Mouse (Mus musculus) megakaryocyte progenitor cell, adult 5-6 weeks (primary cell): ENCODE measurements around the gene Gtf2f2. TPM values are rescaled to one million over a fixed set of nuclear protein-coding genes. Genes with fewer than 3 reads are reported as not detected.
"Not testable (repeated sequence)": the region's sequence is repeated elsewhere in the genome, so short reads cannot be mapped to it uniquely, and the experiment has no call there.

Source experiments
- ATAC-seq: replicated peaks from 2 replicates; pipeline ENCODE4 v1.8.0; 2016; ENCODE audit warnings: mild to moderate bottlenecking, moderate TSS enrichment, inconsistent platforms; ENCODE audit not compliant: poor library complexity
- total RNA-seq, 2 experiments: library from RNA; stranded (forward) in 1 of 2; stranded (reverse) in 1 of 2; fragments of 157-497, 149-512 nt in 1 of 2; fragments of 200-1000 nt in 1 of 2; gene quantifications; 2 replicates each; pipeline versions ENCODE4 v1.2.3 to v1.2.4; 2015 to 2017

Gene Gtf2f2
- total RNA-seq, 2 experiments from 2014 or later: 66.1 to 76.0 TPM

DNA sequence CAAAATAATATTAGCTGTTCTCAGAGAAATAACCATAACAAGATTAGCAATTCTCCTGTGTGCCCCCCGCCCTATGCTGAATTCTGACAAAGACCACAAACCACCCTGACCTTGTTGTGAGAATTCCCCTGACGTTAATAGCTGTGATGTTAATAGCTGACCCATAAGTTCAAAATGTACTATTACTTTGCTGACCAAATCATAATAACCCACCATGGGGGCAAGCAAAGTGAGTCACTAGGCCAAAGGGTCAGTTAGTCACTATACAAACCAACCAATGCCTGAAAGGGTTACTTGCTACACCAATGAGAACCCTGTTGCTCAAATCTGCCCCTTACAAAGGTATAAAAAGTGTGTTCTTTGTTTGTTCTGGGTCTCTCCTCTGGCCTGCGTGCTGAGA is 142.6 kb downstream of the Gtf2f2 start:
- not testable (repeated sequence) for ATAC-seq

DNA sequence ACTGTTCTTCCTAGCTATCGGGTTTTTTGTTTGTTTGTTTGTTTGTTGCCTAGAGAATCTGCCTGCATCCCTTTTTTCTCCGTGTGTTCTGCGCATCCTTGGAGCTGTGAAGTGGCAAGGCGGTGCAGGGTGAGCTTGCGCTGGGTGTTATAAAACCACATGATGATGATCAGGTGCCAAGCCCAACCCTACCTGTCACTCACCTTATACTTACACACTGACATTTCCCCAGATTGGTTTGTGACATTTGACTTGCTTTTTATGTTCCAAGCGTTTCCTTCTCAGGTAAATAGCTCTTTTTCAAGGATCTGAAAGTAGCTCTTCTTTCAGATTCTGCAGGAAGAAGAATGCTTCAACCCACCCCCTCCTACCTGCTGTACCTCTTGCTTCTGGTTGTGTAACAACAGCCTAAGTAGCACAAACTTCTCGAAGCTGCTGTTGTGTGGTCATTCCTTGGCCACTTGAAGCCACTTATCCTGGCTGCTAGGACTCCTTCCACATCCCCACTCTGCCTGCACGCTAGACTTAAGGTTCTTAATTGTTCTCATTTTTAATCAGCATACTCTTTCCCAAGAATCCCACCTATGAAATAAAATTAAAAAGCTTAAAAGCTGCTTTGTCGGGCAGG is 143.8 kb downstream of the Gtf2f2 start:
- no peak for ATAC-seq

DNA sequence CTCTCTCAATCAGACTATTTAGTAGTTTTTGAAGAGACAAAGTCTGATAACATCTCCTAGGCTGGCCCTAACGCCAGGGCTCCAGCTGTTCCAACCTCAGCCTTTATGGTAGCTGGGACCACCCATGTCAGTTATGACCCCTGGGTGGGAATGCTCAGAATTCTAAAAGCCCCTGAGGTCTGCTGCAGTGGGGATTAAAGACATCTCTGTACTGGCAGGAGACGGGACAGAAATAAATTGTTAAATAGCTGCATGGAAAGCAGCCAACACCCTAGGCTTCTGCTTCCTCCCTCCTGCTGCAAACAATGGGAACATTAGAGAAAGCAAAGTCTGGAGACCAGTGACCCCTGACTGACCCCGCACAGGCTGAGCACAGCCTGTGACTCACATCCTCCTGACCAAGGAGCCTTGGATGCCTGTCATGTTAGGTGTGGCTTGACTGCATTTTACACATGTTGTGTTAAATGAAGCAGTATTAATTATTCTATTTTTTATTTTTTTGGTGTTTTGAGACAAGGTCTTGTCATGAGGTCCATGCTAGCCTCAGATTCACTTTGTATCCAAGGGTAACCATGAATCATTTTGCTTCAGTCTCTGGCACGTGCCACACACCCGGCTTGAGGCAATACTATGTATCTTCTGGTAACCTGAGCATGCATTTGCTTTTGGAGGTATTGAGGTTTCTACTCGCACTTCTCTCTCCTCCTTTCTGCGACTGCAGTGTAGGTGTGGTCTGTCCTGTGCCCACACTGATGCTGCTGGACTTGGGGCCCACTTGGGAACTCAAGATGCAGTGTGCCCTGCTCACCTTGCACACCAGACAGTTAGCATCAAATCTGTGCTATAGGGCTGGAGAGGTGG is 146.9 kb downstream of the Gtf2f2 start:
- peak; percentile 34; the same call in 1 of the 2 replicates for ATAC-seq

DNA sequence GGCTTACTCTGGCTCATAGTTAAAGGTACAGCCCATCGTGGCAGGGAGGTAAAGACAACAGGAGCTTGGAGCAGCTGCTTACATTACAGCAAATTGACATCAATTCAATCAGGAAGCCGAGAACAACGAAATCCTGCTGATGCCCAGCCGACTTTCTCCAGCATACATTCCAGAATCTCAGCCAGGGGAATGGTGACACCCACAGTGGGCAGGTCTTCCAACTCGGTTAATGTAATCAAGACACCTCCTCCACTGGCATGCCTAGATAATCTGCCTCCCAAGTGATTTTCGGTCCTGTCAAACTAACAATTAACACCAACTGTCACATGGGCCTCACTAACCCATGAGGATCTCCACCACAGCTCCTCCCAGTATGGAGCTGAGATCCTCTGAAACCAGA is 148.0 kb downstream of the Gtf2f2 start:
- no peak for ATAC-seq

DNA sequence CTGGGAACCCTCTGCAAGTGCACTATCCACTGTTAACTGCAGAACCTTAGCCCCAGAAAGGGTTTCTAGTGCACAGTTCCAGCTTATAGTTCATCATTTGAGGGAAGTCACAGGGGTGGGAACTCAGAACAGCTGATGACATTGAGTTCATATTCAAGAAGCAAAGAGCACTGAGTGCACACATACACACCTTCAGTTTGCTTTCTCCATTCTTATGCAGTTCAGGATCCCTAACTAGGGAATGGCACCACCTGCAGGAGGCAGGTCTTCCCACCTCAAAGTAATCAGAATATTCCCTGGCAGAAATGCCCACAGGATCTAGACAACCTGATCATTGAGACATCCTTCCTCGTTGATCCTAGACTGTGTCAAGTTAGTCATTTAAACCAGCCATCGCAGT is 151.0 kb downstream of the Gtf2f2 start:
- ATAC-seq: no peak

DNA sequence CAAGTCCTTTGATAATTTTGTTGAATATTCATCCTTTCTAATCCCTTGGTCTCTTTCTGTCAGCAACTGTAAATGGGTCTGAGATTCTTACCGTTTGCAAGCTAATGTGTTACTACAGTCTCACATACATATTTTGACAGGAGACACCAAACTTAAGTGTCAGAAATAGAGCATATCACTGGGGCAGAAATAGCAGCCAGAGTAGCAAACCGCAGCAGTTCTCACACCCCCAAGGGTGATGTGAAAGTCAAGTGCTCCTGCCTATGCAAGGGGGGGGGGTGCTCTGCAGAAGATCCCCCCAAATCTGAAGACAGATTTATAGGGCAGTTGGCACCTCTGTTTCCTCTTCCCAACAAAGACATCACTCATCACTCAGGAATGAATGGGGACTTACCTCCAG is 152.5 kb downstream of the Gtf2f2 start:
- no peak for ATAC-seq

DNA sequence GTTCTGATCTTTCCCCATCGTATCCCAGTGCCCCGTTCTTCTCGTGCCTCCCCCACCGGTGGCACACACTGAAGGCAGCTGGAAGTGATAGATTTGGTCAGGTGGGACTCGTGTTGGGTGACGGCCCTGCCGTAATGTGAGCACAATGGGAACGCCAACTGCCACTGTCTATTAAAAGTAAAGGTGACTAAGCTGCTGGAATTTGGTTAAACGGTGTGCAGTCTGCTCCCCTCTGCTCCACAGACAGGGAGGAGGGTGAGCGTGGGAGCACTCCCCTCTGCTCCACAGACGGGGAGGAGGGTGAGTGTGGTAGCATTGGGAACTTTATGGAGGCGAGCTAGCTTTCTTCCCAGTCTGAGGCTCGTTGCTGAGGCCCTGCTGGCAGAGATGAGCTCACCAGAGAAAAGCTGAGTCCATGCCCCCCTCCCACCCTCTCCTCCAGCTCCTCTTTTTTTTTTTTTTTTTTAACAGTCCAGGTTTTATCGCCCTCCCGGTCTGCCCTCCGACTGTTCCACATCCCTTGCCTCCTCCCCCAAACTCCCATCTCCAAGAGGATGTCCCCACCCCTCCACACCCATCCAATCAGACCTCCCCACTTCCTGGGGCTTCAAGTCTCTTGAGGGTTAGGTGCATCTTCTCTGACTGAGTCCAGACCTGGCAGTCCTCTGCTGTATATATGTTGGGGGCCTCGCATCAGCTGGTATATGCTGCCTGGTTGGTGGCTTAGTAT is 155.2 kb downstream of the Gtf2f2 start:
- ATAC-seq: no peak

DNA sequence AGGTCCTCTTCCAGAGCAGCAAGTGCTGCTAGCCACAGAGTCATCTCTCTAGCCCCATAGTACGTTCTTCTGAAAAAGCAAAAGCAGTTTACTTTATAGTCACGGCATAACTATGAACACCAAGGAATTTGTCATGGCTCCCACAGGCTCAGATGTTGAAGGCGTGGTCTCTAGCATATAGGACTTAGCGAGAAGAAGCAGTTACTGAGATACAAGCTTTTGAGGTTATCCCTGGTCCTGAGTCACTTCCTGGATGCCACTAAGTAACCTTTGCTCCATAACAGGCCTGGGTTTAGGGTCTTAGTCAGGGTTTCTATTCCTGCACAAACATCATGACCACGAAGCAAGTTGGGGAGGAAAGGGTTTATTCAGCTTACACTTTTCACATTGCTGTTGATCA is 158.6 kb downstream of the Gtf2f2 start:
- no peak for ATAC-seq

DNA sequence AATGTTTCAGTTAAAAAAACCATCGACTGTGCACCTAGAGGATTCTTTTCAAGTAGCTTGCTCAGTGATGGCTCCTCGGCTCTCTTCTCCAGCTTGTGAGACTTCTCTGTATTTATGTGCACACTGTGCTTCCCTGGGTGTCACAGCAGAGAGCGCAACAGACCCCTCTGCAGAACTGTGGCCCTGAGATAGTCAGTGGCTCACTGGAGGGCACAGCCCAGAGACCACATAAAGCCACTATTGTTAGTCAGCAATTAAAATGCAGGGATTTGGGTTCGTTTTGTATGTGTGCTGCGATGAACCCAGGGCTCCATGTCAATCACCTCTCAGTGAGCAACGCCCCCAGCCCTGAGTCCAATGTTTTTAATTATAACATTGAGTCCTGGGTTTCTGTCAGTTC is 159.8 kb downstream of the Gtf2f2 start:
- ATAC-seq: no peak

DNA sequence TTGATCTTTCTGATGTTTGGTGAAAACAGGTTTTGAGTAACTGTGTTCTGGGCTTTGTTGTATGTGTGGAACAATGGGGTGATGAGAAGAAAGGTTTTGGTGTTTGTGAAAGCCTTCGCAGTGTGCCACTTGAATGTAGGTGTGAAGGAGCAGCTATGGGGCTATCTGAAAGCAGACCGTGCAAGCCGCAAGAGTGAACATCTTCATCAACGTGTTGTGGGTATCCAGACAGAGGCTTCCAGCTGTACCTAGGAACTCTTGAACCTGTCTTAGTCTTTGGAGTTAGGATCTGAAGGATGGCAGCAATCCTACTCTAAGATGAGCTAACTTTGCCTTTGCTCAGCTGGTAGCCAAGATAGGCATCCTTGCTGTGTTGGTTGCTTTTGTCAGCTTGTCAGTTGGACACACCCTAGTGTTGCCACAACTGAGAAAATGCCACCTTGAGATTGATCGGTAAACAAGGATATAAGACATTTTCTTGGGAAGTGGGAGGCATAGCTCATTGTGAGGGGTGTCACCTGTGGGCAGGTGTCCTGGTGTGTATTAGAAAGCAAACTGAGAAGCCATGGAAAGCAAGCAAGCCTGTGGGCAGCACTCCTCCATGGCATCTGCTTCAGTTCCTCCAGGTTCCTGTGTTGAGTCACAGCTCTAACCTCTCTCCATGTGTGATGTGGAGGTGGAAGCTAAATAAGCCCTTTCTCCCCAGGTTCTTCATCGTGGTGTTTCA is 160.7 kb downstream of the Gtf2f2 start:
- no peak for ATAC-seq

DNA sequence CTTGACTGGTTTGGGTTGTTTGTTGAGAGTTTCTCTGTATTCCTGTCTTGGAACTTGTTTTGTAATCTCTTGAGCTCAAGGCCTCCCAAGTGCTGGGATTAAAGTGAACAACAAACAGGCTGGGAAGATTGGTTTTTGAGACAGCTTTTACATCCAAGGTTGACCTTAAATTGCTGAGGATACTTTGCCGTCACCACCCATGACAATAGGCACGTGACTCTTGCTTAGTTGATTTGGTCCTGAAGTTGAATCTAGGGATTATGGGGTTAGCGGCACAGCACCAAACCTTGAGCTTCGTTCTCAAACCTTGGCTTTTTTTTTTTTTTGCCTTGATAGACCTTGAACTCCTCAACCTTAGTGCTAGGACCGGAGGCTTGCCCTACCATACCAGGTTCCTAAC is 161.4 kb downstream of the Gtf2f2 start:
- no peak for ATAC-seq

DNA sequence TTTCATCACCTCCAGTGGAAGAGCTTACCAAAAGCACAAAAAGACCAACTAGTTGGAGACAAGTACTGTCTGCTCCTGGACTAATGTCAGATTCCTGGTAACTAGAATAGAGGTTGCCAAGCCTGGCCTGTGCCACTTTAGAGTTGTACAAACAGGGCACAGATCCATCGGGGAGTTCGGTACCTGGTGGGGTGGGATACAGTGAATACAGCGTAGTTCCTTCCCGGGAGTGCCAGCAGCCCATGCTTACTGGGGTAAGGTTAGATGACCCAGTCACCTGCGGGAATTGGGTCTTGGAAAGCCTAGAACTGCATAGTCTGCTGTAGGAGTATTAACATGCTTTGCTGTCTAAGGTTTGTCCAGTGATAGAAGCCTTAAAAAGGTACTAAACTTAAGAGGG is 162.2 kb downstream of the Gtf2f2 start:
- ATAC-seq: no peak

DNA sequence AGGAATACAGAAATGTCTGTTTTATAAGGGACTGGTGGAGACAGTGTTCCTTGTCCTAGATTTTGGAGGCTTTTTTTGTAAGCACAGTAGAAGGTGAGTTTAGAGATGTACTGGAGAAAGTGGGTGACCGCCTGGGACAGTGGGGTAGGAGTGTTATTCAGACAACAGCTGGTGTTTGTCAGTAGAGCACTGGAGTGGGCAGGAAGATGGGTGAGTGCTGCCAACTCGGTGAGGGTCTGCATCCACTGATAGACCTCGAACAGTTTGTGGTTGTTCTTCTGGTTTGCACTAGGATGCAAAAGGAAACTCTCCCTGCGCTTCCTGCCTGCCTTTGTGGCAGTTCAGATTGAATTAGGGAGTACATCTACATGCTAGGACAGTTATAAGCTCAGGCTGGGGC is 163.0 kb downstream of the Gtf2f2 start:
- ATAC-seq: no peak

Other genes with a start within 250 kb of the Gtf2f2 start
- gene Slc25a30, start 223.8 kb downstream of the Gtf2f2 start, total RNA-seq (2015): 17.3 TPM in 2 replicates
- gene Slc25a30, start 223.8 kb downstream of the Gtf2f2 start, total RNA-seq (2017): 16.9 and 17.6 TPM in 2 replicates
- gene Tpt1, start 165.8 kb downstream of the Gtf2f2 start, total RNA-seq (2015): 4,894 and 5,633 TPM in 2 replicates
- 809 and 847 TPM in 2 replicates for gene Tpt1, start 165.8 kb downstream of the Gtf2f2 start, total RNA-seq (2017)
- gene Kctd4, start 55.9 kb downstream of the Gtf2f2 start, total RNA-seq (2015): not detected in 2 replicates
- 0.24 TPM in 1 of 2 replicates, not detected in the other for gene Kctd4, start 55.9 kb downstream of the Gtf2f2 start, total RNA-seq (2017)
- 18.4 and 21.6 TPM in 2 replicates for gene Gpalpp1, start 99.9 kb upstream of the Gtf2f2 start, total RNA-seq (2015)
- 36.7 and 37.2 TPM in 2 replicates for gene Gpalpp1, start 99.9 kb upstream of the Gtf2f2 start, total RNA-seq (2017)
- gene Nufip1, start 100.0 kb upstream of the Gtf2f2 start, total RNA-seq (2015): 23.1 and 25.2 TPM in 2 replicates
- 23.5 and 28.7 TPM in 2 replicates for gene Nufip1, start 100.0 kb upstream of the Gtf2f2 start, total RNA-seq (2017)